Mouse (Mus musculus) testis, adult 2 months (tissue): Measurements from ENCODE around the gene Mob3a.

Source experiments
- CTCF ChIP-seq: fragments of 200-500 bp; IDR thresholded peaks from 2 replicates; pipeline ENCODE4 v1.5.1; 2012; ENCODE audit warnings: low read depth, mild to moderate bottlenecking, inconsistent platforms, low read length, moderate library complexity; ENCODE audit not compliant: control insufficient read depth, insufficient read depth, insufficient replicate concordance
- POLR2A ChIP-seq: fragments of 200-500 bp; IDR thresholded peaks from 2 replicates; pipeline ENCODE4 v1.6.1; 2012; ENCODE audit warnings: low read depth, mild to moderate bottlenecking, inconsistent platforms, low read length, moderate library complexity; ENCODE audit not compliant: control insufficient read depth

GRCm38 (mm10) chr10:80650392-80650791 lies 51.4 kb downstream of the Mob3a start:
- TF ChIP-seq POLR2A, result no peak
- TF ChIP-seq CTCF, result no peak
